Mouse (Mus musculus) embryo, embryonic 11 days (tissue): ENCODE measurements around the gene Crtc3.

Source experiments
- DNase-seq: peaks from one replicate; pipeline ENCODE4 v3.0.0-alpha.2; 2015

The Crtc3 gene

GRCm38 (mm10) chr7:80548513-80549260 is 140.0 kb downstream of the Crtc3 start:
- no peak for DNase-seq

GRCm38 (mm10) chr7:80542139-80542831 is 146.4 kb downstream of the Crtc3 start:
- DNase-seq, result no peak

GRCm38 (mm10) chr7:80539581-80539980 is 149.1 kb downstream of the Crtc3 start:
- no peak for DNase-seq
